Mouse (Mus musculus): ENCODE measurements around the gene Dph6. TPM values are rescaled to one million over a fixed set of nuclear protein-coding genes. Genes with fewer than 3 reads are reported as not detected.

Dph6 gene
- total RNA-seq, 2 experiments from 2014 or later: 13.4 to 14.0 TPM

GRCm38 (mm10) chr2:114542325-114542724 lies 112.4 kb downstream of the Dph6 start:
- no peak for DNase-seq
- intact Hi-C loops (cut with DNase I): no loop called here

DNA sequence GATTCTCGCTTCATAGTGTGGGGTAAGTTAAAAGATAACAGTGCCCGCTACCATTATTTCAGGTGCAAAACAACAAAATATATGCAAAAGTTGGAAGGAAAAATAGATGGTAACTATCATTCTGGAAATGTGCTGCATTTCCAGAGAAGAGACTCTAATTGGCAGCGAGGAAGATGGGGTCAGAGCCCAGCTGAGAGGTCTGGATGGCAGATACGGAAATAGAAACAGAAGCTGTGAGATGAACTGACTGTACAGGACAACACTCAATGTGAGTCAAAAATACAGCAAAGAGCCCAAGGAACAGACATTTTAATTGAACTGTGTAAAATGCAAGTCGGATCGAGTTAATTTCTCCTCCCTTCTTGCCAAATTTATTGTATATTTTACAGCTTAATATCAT lies 114.3 kb downstream of the Dph6 start:
- no peak for DNase-seq
- intact Hi-C loops (cut with DNase I): no loop called here

GRCm38 (mm10) chr2:114536032-114536431 lies 118.7 kb downstream of the Dph6 start:
- DNase-seq: no peak
- intact Hi-C loops (cut with DNase I): no loop called here

DNA sequence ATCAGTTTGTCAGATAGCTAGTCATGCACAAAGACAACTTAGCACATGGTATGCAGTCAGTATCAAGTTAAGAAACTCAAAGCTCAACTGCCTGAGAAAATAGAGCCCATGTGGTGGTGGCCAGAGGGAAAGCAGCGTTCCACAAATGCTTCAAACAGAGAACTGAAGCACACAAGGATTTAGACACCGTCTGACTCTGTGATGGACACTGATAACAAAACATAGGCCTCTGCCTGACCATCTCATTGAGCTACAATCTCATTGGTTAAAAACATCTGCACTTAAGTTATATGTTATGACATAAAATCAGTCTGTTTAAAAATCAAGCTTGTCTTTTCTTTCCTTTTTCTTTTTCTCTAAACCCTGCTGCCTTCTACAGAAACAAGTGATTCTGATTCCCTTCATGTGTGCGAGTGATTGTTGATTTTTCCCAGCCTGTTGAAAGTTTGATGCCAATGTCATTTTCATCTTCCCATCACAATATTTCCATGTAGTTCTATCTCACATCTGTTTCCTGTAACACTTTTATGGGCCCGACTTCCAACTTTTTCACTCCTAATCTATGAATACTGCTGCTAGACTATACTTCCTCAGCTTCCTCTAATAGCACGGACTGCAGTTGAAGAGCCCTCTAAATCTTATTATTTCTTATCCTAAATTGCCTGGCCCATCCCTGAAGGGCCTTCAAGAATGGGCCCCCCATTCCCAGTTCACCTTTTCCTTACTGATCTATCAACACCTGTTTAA lies 123.6 kb downstream of the Dph6 start:
- DNase-seq: no peak
- intact Hi-C loops (cut with DNase I): no loop called here

DNA sequence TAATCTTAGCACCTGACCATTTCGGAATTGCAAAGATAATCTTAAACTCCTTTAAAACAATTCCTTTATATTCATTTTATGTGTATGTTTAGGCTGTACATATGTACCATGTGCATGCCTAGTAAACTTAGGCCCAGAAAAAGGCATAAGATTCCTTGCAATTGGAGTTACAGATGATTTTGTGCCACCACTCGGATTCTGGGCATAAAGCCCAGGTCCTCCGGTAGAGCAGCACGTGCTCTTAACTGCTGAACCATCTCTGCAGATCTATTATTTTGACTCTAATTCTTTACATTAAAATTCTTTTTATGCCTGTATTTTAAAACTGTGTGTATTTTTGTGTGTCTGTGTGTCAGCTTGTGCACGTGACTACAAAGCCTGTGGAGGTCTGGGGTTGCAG lies 134.3 kb downstream of the Dph6 start:
- intact Hi-C loops (cut with DNase I): no loop called here
- DNase-seq: no peak

DNA sequence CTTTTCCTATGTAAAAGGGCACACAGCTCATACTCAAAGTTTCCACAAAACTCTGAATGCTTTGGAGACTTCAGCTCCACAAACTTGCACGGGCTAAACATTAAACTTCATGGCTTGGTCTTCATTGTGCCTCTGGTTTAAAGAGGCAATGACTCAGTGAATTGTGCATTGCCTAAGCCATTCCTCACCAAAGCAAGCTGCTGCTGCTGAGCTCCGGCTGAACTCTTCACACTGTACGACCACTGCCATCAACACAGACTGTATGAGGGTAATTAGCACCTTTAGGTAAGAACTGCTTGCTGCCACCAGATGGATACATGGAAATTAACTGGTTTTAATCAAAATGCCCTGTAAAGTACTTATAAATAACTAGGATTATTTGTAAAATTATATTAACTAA lies 134.9 kb downstream of the Dph6 start:
- no peak for DNase-seq
- intact Hi-C loops (cut with DNase I): no loop called here

GRCm38 (mm10) chr2:114492398-114492797 lies 162.4 kb downstream of the Dph6 start:
- DNase-seq: no peak
- intact Hi-C loops (cut with DNase I): no loop called here

GRCm38 (mm10) chr2:114491907-114492306 lies 162.9 kb downstream of the Dph6 start:
- intact Hi-C loops (cut with DNase I): no loop called here
- no peak for DNase-seq

GRCm38 (mm10) chr2:114486980-114487379 lies 167.8 kb downstream of the Dph6 start:
- intact Hi-C loops (cut with DNase I): no loop called here
- DNase-seq: no peak

Data from left cerebral cortex, postnatal 4 days (tissue).